ENCODE assay signal across 31 mouse cellular contexts in the genomic region with DNA sequence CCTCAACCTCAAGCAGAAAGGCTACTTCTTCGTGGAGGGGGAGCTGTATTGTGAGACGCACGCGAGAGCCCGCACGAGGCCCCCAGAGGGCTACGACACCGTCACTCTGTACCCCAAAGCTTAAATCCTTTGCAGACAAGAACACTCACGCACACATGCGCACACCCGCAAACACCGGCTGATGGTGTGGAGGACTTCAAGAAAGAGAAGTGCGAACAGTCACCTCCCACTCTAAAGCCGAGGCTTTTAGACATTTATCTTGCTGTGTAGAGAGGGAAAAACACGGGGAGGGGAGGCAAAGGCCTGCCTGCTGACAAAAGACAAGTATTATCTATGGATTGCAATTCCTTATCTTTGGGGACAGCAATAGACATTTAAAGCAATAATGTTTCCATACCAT. TPM values are rescaled to one million over a fixed set of nuclear protein-coding genes. Genes with fewer than 3 reads are reported as not detected.
"Had no signal": no experiment of that assay in that cellular context is flagged by ENCODE, and none has a peak within 500 bp of the region (broad histone marks: within the 10 kb centered on the region; RNA-seq: fewer than 3 reads in every experiment).

No protein-coding gene starts in this region.

- H3K9me3 ChIP-seq: heart, embryonic 10.5 days; hindbrain, embryonic 13.5 days; hindbrain, embryonic 15.5 days; kidney, embryonic 15.5 days; limb, embryonic 10.5 days; liver, embryonic 13.5 days had no signal

- DNase-seq: forebrain, postnatal 0 days; gastrocnemius, postnatal 14 days; gastrocnemius, postnatal 36 days; heart, adult 18-20 months; heart, postnatal 10 days; heart, postnatal 36 days; kidney, adult 11 months; kidney, adult 2 months; kidney, adult 9 months; kidney, postnatal 14 days; kidney, postnatal 36 days; layer of hippocampus, adult 9-11 months; layer of hippocampus, postnatal 36 days; liver; liver, embryonic 13.5 days had no signal

- H3K4me3 ChIP-seq: heart, embryonic 10.5 days; hindbrain, embryonic 13.5 days; hindbrain, embryonic 15.5 days; kidney, embryonic 15.5 days; left cerebral cortex, adult 2 months; limb, embryonic 10.5 days; limb, embryonic 12.5 days; liver, embryonic 13.5 days had no signal

- H3K4me2 ChIP-seq: hindbrain, embryonic 13.5 days; hindbrain, embryonic 15.5 days; kidney, embryonic 15.5 days; limb, embryonic 12.5 days; liver, embryonic 11.5 days; liver, embryonic 13.5 days had no signal

- H3K27me3 ChIP-seq: hindbrain, embryonic 13.5 days; hindbrain, embryonic 15.5 days; kidney, embryonic 15.5 days; limb, embryonic 12.5 days; liver, embryonic 13.5 days had no signal

- H3K36me3 ChIP-seq: hindbrain, embryonic 13.5 days; hindbrain, embryonic 15.5 days; kidney, embryonic 15.5 days; limb, embryonic 10.5 days; limb, embryonic 12.5 days; liver, embryonic 13.5 days had no signal

- H3K9ac ChIP-seq: forebrain, postnatal 0 days; hindbrain, embryonic 13.5 days; hindbrain, embryonic 15.5 days; kidney, embryonic 15.5 days; limb, embryonic 12.5 days; liver, embryonic 13.5 days had no signal

- ATAC-seq: forebrain, postnatal 0 days; hindbrain, postnatal 0 days; intestine, embryonic 16.5 days had no signal

- H3K4me1 ChIP-seq: heart, embryonic 10.5 days; hindbrain, embryonic 13.5 days; hindbrain, embryonic 15.5 days; liver, embryonic 13.5 days had no signal

- H3K27ac ChIP-seq: heart, embryonic 10.5 days; hindbrain, embryonic 13.5 days; hindbrain, embryonic 15.5 days; hindbrain, postnatal 0 days; kidney, embryonic 15.5 days; kidney, postnatal 0 days; left cerebral cortex, adult 2 months; limb, embryonic 10.5 days; limb, embryonic 12.5 days; liver, embryonic 13.5 days had no signal

RNA-seq across cellular contexts. Expression of a gene that starts 15.5 kb away (rescaled TPM):
- polyA plus RNA-seq: heart, embryonic 14.5 days; heart, embryonic 16.5 days; hindbrain, embryonic 11.5 days; intestine, embryonic 14.5 days; intestine, embryonic 16.5 days; kidney, adult 2 months; kidney, embryonic 15.5 days; kidney, postnatal 0 days; large intestine, adult 2 months; limb, embryonic 10.5 days; liver, embryonic 11.5 days; liver, embryonic 13.5 days had no signal
